Mouse (Mus musculus): Measurements from ENCODE around the gene Psmb9. TPM values are rescaled to one million over a fixed set of nuclear protein-coding genes. Genes with fewer than 3 reads are reported as not detected.

The Psmb9 gene
- polyA plus RNA-seq, 1 experiment from 2014 or later: 4.5 TPM

Other genes starting within 250 kb of the Psmb9 start
- 164 and 177 TPM in 2 replicates for gene Pfdn6, start 247.4 kb downstream of the Psmb9 start, polyA plus RNA-seq (2016; fragmentation: Nextera tagmentation; extraction: Ambion mirVana)
- 49.4 and 52.7 TPM in 2 replicates for gene Wdr46, start 247.1 kb downstream of the Psmb9 start, polyA plus RNA-seq (2016; fragmentation: Nextera tagmentation; extraction: Ambion mirVana)
- gene B3galt4, start 236.3 kb downstream of the Psmb9 start, polyA plus RNA-seq (2016; fragmentation: Nextera tagmentation; extraction: Ambion mirVana): 2.1 and 2.6 TPM in 2 replicates
- 41.1 and 43.5 TPM in 2 replicates for gene Vps52, start 232.0 kb downstream of the Psmb9 start, polyA plus RNA-seq (2016; fragmentation: Nextera tagmentation; extraction: Ambion mirVana)
- gene Rps18, start 231.8 kb downstream of the Psmb9 start, polyA plus RNA-seq (2016; fragmentation: Nextera tagmentation; extraction: Ambion mirVana): 1,396 and 1,433 TPM in 2 replicates
- gene H2-K1, start 187.4 kb downstream of the Psmb9 start, polyA plus RNA-seq (2016; fragmentation: Nextera tagmentation; extraction: Ambion mirVana): 82.1 and 83.5 TPM in 2 replicates
- gene Ring1, start 163.1 kb downstream of the Psmb9 start, polyA plus RNA-seq (2016; fragmentation: Nextera tagmentation; extraction: Ambion mirVana): 10.6 and 10.7 TPM in 2 replicates
- 33.2 and 36.1 TPM in 2 replicates for gene H2-Ke6, start 159.7 kb downstream of the Psmb9 start, polyA plus RNA-seq (2016; fragmentation: Nextera tagmentation; extraction: Ambion mirVana)
- 91.7 and 96.0 TPM in 2 replicates for gene Slc39a7, start 156.1 kb downstream of the Psmb9 start, polyA plus RNA-seq (2016; fragmentation: Nextera tagmentation; extraction: Ambion mirVana)
- gene Rxrb, start 156.0 kb downstream of the Psmb9 start, polyA plus RNA-seq (2016; fragmentation: Nextera tagmentation; extraction: Ambion mirVana): 29.2 and 31.3 TPM in 2 replicates
- 0.37 and 0.54 TPM in 2 replicates for gene Col11a2, start 148.3 kb downstream of the Psmb9 start, polyA plus RNA-seq (2016; fragmentation: Nextera tagmentation; extraction: Ambion mirVana)
- gene H2-Oa, start 95.4 kb downstream of the Psmb9 start, polyA plus RNA-seq (2016; fragmentation: Nextera tagmentation; extraction: Ambion mirVana): 0.37 and 0.56 TPM in 2 replicates
- gene H2-DMa, start 68.2 kb downstream of the Psmb9 start, polyA plus RNA-seq (2016; fragmentation: Nextera tagmentation; extraction: Ambion mirVana): 3.1 and 4.3 TPM in 2 replicates
- gene Brd2, start 65.1 kb downstream of the Psmb9 start, polyA plus RNA-seq (2016; fragmentation: Nextera tagmentation; extraction: Ambion mirVana): 59.9 and 66.1 TPM in 2 replicates
- 0.30 and 0.35 TPM in 2 replicates for gene H2-DMb2, start 44.5 kb downstream of the Psmb9 start, polyA plus RNA-seq (2016; fragmentation: Nextera tagmentation; extraction: Ambion mirVana)
- gene H2-DMb1, start 34.7 kb downstream of the Psmb9 start, polyA plus RNA-seq (2016; fragmentation: Nextera tagmentation; extraction: Ambion mirVana): 0.21 and 0.45 TPM in 2 replicates
- 2.3 and 2.6 TPM in 2 replicates for gene Tap1, start 211 bp downstream of the Psmb9 start, polyA plus RNA-seq (2016; fragmentation: Nextera tagmentation; extraction: Ambion mirVana)
- 12.5 and 13.5 TPM in 2 replicates for gene Psmb8, start 10.0 kb upstream of the Psmb9 start, polyA plus RNA-seq (2016; fragmentation: Nextera tagmentation; extraction: Ambion mirVana)
- 5.6 and 6.9 TPM in 2 replicates for gene Tap2, start 15.8 kb upstream of the Psmb9 start, polyA plus RNA-seq (2016; fragmentation: Nextera tagmentation; extraction: Ambion mirVana)
- gene H2-Ob, start 51.1 kb upstream of the Psmb9 start, polyA plus RNA-seq (2016; fragmentation: Nextera tagmentation; extraction: Ambion mirVana): 0.05 and 0.19 TPM in 2 replicates
- 2.9 and 3.1 TPM in 2 replicates for gene H2-Ab1, start 69.9 kb upstream of the Psmb9 start, polyA plus RNA-seq (2016; fragmentation: Nextera tagmentation; extraction: Ambion mirVana)
- 0.11 TPM in 1 of 2 replicates, not detected in the other for gene H2-Aa, start 100.1 kb upstream of the Psmb9 start, polyA plus RNA-seq (2016; fragmentation: Nextera tagmentation; extraction: Ambion mirVana)
- 0.15 and 0.37 TPM in 2 replicates for gene H2-Eb1, start 118.1 kb upstream of the Psmb9 start, polyA plus RNA-seq (2016; fragmentation: Nextera tagmentation; extraction: Ambion mirVana)
- gene H2-Eb2, start 137.9 kb upstream of the Psmb9 start, polyA plus RNA-seq (2016; fragmentation: Nextera tagmentation; extraction: Ambion mirVana): not detected in 2 replicates
- 0.07 TPM in 1 of 2 replicates, not detected in the other for gene Btnl2, start 167.1 kb upstream of the Psmb9 start, polyA plus RNA-seq (2016; fragmentation: Nextera tagmentation; extraction: Ambion mirVana)
- gene Btnl1, start 189.4 kb upstream of the Psmb9 start, polyA plus RNA-seq (2016; fragmentation: Nextera tagmentation; extraction: Ambion mirVana): not detected in 2 replicates
- 0.18 and 0.31 TPM in 2 replicates for gene BC051142, start 211.1 kb upstream of the Psmb9 start, polyA plus RNA-seq (2016; fragmentation: Nextera tagmentation; extraction: Ambion mirVana)

Measured in liver, embryonic 12.5 days (tissue).